Mouse (Mus musculus): ENCODE measurements around the gene Ammecr1.

- TF ChIP-seq POU5F1 (IDR thresholded peaks at IDR 0.05; ENCODE audit: borderline replicate concordance, low read length) (no peak), CTCF (conservative IDR thresholded peaks at IDR 0.05; ENCODE audit: low read length) (no peak)
Measured at GRCm38 (mm10) chrX:142965236-142966007, 1.1 kb downstream of the Ammecr1 start.

Data from E14TG2a.4 (cell line).